Mouse (Mus musculus) lung, embryonic 16.5 days (tissue): ENCODE measurements around the gene Foxp4. TPM values are rescaled to one million over a fixed set of nuclear protein-coding genes. Genes with fewer than 3 reads are reported as not detected.

Experiments
- ATAC-seq: fragments of 200-750 bp; cut with Nextera tagmentation; 2 replicates; pipeline ENCODE4 v1.8.0; 2017; ENCODE audit warnings: low read depth, mild to moderate bottlenecking, moderate library complexity
- H3K27ac ChIP-seq: fragments of 300-500 bp; sonication (generic); 2 replicates; pipeline ENCODE4 v1.5.1; 2014; ENCODE audit warnings: mild to moderate bottlenecking, control low read depth, low read length
- H3K27me3 ChIP-seq: fragments of 300-500 bp; sonication (generic); 2 replicates; pipeline ENCODE4 v1.6.1; 2014; ENCODE audit warnings: low read depth, low read length, mixed read lengths; ENCODE audit not compliant: control insufficient read depth, insufficient read depth
- H3K36me3 ChIP-seq: fragments of 300-500 bp; sonication (generic); 2 replicates; pipeline ENCODE4 v1.6.1; 2014; ENCODE audit warnings: low read length; ENCODE audit not compliant: control insufficient read depth, insufficient read depth
- H3K4me1 ChIP-seq: fragments of 300-500 bp; sonication (generic); replicated peaks from 2 replicates; pipeline ENCODE4 v1.6.1; 2014; ENCODE audit warnings: low read length, mixed read lengths; ENCODE audit not compliant: control insufficient read depth, insufficient read depth
- H3K4me2 ChIP-seq: fragments of 300-500 bp; sonication (generic); 2 replicates; pipeline ENCODE4 v1.6.1; 2014; ENCODE audit warnings: low read depth, low read length, control low read depth
- H3K4me3 ChIP-seq: fragments of 300-500 bp; sonication (generic); 2 replicates; pipeline ENCODE4 v1.5.1; 2014; ENCODE audit warnings: mild to moderate bottlenecking, low read length, control low read depth
- H3K9ac ChIP-seq: fragments of 300-500 bp; sonication (generic); 2 replicates; pipeline ENCODE4 v1.6.1; 2014; ENCODE audit warnings: low read length, control low read depth
- H3K9me3 ChIP-seq: fragments of 300-500 bp; sonication (generic); 2 replicates; pipeline ENCODE4 v1.6.1; 2016; ENCODE audit warnings: low read length; ENCODE audit not compliant: control insufficient read depth
- WGBS: fragments of 180-500 bp; shearing (Covaris S2); extraction: QIAGEN DNeasy Blood & Tissue Kit; methylation state at CpG from one replicate; pipeline ENCODE4 v1.1.7; 2014; 5-methylcytosine and 5-hydroxymethylcytosine counted together
- polyA plus RNA-seq: library from polyadenylated mRNA; unstranded; fragments of >200 nt; fragmentation: Nextera tagmentation; extraction: Ambion mirVana; gene quantifications from 2 replicates; pipeline ENCODE4 v1.2.1, GENCODE M21; 2015

The Foxp4 gene
- polyA plus RNA-seq, 1 experiment from 2014 or later = 13.6 TPM

DNA sequence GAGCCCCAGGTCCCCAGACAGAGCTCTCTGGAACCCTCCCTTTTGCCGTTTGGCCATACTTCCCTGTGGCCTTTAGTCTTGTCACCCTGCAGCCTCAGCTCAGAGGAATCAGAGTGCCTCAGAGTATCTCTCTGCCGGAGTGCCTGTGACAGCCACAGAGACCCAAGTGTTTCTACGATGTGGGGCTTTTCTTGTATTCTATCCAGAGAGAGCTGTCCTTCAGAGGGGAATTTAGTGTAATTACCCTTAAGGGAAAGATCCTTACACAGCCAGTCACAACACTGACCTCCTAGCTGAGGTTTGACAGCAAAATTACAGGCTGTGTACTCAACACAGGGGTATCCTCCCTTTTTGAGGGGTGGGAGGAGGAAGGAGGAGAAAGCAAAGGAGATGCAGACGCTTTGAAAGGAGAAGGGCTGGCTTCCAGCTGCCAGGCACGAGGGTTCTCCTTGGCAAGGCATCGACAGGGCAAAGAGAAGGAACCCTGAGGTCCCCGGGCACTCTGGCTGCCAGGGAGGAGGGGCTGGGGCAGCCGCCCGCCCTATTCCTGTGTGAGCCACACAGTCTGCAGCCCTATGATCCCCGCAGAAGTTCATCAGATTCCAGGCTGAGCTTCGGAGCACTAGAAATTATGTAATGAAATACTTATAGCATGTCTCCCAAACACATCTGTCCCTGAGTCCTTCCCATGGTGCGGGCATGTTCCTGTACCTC lies 28.1 kb upstream of the Foxp4 start:
- no peak overlapping the region for H3K4me2 ChIP-seq
- H3K27me3 ChIP-seq = no peaks in the 10 kb centered on the region
- ATAC-seq = no peak
- H3K36me3 ChIP-seq = no peaks in the 10 kb centered on the region
- WGBS = 13% methylated on average over 12 of the region's 12 CpGs
- H3K27ac ChIP-seq = peak overlapping the region; percentile 21; the same call in 1 of the 2 replicates
- H3K9ac ChIP-seq = peak overlapping the region; percentile 14; the same call in 1 of the 2 replicates
- no peaks in the 10 kb centered on the region for H3K9me3 ChIP-seq
- no peak overlapping the region for H3K4me3 ChIP-seq
- peaks cover 16% of the 10 kb centered on the region for H3K4me1 ChIP-seq

DNA sequence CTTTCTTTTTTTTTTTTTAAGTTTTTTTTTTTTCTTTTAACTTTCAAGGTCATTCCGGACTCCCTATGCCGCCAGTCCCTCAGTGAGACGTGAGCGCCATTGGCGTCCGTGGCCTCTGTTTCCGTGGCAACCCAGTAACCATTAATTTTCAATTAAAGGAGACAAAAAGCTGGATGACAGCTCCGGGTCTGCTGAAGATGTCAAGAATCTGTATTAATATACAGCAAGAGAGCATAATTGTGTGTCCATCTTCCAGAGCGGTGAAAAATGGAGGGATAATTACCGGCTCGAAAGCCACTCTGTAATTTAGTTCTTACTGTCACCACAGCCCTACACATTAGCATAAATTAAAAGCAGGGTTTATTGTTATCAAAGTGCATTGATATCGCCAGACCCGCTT lies 27.0 kb upstream of the Foxp4 start:
- no peak overlapping the region for H3K27ac ChIP-seq
- WGBS = 69% methylated on average over 13 of the region's 13 CpGs
- ATAC-seq = no peak

DNA sequence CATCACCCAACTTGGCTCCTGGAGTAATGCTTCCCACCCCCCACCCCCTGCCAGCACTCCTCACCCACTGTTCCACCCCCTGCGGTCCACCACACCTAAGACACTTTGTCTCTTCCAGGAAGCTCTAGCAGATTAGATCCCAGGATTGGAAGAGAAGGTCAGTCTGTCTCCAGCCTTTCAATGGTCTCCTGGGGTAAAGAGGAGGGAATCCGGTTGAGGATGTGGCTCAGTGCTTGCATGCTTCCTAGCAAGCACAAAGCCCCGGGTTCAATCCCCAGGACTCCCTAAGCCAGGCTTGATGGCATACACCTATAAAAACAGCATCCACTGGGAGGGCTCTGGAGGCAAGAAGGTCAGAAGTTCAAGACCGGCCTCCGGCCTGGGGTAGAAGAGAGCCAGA lies 26.4 kb upstream of the Foxp4 start:
- H3K27me3 ChIP-seq = no peaks in the 10 kb centered on the region
- H3K4me3 ChIP-seq = no peak overlapping the region
- no peaks in the 10 kb centered on the region for H3K36me3 ChIP-seq
- peaks cover 19% of the 10 kb centered on the region; the same call in 1 of the 2 replicates for H3K4me1 ChIP-seq
- H3K27ac ChIP-seq = no peak overlapping the region
- no peak for ATAC-seq
- H3K9me3 ChIP-seq = no peaks in the 10 kb centered on the region
- H3K9ac ChIP-seq = no peak overlapping the region
- H3K4me2 ChIP-seq = no peak overlapping the region
- WGBS = 82% methylated on average over 5 of the region's 5 CpGs

More for the DNA sequence above, 27.0 kb upstream of the Foxp4 start:
- no peaks in the 10 kb centered on the region for H3K9me3 ChIP-seq
- no peak overlapping the region for H3K4me3 ChIP-seq
- H3K27me3 ChIP-seq = no peaks in the 10 kb centered on the region
- peaks cover 19% of the 10 kb centered on the region; the same call in 1 of the 2 replicates for H3K4me1 ChIP-seq
- H3K36me3 ChIP-seq = no peaks in the 10 kb centered on the region
- H3K4me2 ChIP-seq = no peak overlapping the region
- no peak overlapping the region for H3K9ac ChIP-seq

DNA sequence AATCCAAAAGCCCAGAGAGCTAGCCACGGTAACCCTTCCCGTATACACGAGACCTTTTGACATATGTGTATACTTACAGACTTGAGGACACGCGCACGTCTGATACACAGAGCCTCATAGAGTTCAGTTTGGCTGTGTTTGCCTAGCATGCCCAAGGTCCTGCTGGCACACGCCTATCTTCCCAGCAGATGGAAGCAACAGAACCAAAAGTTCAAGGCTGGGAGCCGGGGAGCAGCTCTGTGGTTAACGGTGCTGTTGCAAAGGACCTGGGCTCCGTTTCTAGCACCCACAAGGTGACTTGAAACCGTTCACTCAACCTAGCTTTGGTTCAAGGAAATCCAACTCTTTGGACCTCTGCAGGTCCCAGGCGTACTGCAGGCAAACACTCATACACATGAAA lies 25.0 kb upstream of the Foxp4 start:
- H3K4me1 ChIP-seq = peaks cover 14% of the 10 kb centered on the region; the same call in 1 of the 2 replicates
- no peak overlapping the region for H3K27ac ChIP-seq
- no peak for ATAC-seq
- no peak overlapping the region for H3K9ac ChIP-seq
- 86% methylated on average over 12 of the region's 12 CpGs for WGBS
- H3K36me3 ChIP-seq = no peaks in the 10 kb centered on the region
- no peak overlapping the region for H3K4me3 ChIP-seq
- no peaks in the 10 kb centered on the region for H3K27me3 ChIP-seq
- no peak overlapping the region for H3K4me2 ChIP-seq
- H3K9me3 ChIP-seq = no peaks in the 10 kb centered on the region

DNA sequence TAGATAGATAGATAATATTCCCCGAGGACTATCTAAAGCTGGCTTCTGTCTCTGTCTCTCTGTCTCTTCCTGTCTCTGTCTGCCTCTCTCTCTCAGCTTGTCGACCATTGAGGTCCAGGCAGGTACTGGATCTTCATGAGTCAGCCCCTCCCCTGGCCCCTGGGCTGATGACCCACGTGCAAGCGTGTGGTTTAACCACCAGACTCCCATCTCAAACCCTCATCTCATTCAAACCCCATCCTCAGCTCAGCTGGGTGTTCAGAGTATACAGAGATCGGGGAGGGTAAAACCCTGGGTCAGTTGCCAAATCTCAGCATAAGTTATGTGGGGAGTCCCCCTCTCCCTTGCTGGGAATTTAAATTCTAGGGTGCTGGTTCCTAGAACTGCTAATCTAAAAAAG lies 24.3 kb upstream of the Foxp4 start:
- 71% methylated on average over 5 of the region's 5 CpGs for WGBS

DNA sequence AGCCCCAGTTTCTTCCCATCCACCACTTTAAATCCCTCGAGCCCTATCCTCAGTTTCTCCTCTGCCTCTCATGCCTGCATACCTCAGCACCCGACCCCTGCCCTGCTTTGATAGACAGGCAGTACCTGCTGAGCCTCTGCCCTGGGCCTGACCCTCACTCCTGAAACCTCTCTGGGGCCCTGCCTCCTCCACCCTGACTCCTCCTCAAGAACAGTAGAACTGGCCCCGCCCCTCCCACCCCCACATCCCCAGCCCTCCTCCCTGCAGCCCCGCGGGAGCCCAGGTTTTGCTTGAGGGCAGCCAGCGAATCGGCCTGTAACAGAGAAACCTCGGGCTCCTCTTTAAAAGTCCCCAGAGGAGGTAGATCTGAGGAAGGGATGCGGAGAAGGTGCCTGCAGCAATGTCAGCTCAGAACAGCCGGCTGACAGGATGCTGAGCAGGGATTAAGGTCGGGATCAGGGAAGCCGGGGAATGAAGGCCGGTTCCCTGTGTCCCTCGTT lies 22.5 kb upstream of the Foxp4 start:
- 10% methylated on average over 14 of the region's 14 CpGs for WGBS
- Histone ChIP-seq H3K27ac (peak overlapping the region; percentile 52), H3K36me3 (no peaks in the 10 kb centered on the region), H3K9ac (peak overlapping the region; percentile 59), H3K27me3 (no peaks in the 10 kb centered on the region), H3K9me3 (no peaks in the 10 kb centered on the region), H3K4me2 (peak overlapping the region; percentile 45), H3K4me1 (peaks cover 3% of the 10 kb centered on the region; the same call in 1 of the 2 replicates), H3K4me3 (peak overlapping the region; percentile 34)
- ATAC-seq = peak; percentile 83

More for the DNA sequence above, 24.3 kb upstream of the Foxp4 start:
- Histone ChIP-seq H3K4me1 (peaks cover 13% of the 10 kb centered on the region; the same call in 1 of the 2 replicates), H3K9me3 (no peaks in the 10 kb centered on the region), H3K9ac (no peak overlapping the region), H3K27me3 (no peaks in the 10 kb centered on the region), H3K36me3 (no peaks in the 10 kb centered on the region), H3K27ac (no peak overlapping the region), H3K4me3 (no peak overlapping the region), H3K4me2 (no peak overlapping the region)
- no peak for ATAC-seq

DNA sequence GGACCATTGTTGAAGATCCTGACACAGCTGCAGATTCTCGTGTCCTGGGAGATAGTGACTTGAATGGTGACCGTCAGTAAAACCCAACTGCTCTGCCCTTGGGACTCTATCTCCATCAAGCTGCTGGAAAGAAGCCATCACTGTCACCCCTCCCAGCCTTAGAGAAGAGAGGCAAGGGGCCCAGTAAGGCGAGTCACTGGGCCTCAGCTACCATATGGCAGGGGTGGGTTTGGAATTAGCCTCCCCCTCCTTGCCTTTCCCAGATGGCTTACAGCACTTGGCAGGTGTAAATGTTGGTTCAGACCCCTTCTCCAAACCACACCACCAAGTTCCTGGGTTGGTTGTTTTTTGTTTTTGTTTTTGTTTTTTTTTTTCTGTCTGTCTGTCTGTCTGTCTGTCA lies 21.7 kb upstream of the Foxp4 start:
- Histone ChIP-seq H3K4me2 (no peak overlapping the region), H3K9ac (no peak overlapping the region), H3K36me3 (no peaks in the 10 kb centered on the region), H3K27ac (no peak overlapping the region), H3K27me3 (no peaks in the 10 kb centered on the region), H3K4me1 (peaks cover 3% of the 10 kb centered on the region; the same call in 1 of the 2 replicates), H3K4me3 (no peak overlapping the region), H3K9me3 (no peaks in the 10 kb centered on the region)
- no peak for ATAC-seq
- 67% methylated on average over 3 of the region's 3 CpGs for WGBS

DNA sequence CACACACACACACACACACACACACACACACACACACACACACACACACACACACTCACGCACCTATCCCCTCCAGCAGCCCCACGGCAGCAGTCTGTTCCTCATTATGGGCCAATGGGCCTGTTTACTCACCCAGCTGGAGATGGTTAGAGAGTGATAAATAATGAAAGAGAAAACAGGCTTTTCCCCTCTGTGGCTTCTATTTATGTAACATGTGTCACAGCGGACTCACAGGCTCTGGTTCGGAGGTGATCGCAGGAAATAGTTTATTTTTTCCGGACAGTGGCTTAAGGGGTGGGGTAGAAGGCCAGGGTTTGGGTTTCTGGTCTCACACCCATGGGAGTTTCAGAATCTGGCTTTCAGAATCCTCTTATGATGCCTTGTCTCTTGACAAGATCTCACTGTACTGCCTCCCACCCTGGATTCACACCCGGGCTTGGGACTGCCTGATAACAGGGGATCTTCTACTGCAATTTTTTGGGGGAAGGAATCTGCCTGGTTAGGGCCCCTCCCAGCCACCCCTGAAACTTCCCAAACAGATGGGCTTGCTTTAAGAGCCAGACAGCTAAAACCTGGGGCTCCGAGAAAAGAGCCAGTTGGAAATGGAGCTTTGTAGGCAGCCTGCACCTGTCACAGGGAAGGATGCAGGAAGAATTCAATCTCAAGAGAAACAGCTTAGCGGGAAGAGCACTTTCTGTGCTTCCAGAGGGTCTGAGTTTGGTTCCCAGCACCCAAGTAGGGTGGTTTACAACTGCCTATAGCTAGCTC lies 18.8 kb upstream of the Foxp4 start:
- Histone ChIP-seq H3K4me1 (peaks cover 3% of the 10 kb centered on the region; the same call in 1 of the 2 replicates), H3K36me3 (no peaks in the 10 kb centered on the region), H3K27ac (no peak overlapping the region), H3K27me3 (no peaks in the 10 kb centered on the region), H3K9me3 (no peaks in the 10 kb centered on the region), H3K4me3 (no peak overlapping the region), H3K4me2 (no peak overlapping the region), H3K9ac (no peak overlapping the region)
- no peak for ATAC-seq
- 42% methylated on average over 9 of the region's 9 CpGs for WGBS

DNA sequence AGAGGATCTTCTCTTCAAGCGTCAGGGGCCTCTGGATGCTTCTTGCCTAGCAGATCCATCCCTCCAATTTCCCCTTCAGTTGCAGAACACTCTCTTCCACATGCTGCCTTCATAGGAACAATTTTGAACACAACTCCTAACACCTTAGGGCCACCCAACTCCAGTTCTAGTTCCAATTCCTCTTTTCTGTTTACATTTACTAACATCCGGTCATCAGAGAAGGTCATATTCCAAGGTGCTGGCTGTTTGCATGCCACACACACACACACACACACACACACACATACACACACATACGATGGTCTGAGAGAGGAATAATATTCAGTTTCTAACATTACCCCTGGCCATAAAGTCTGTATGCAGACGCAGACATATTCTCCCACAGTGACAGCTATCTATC lies 17.6 kb upstream of the Foxp4 start:
- H3K4me1 ChIP-seq = peaks cover 3% of the 10 kb centered on the region; the same call in 1 of the 2 replicates
- WGBS = 50% methylated on average over 4 of the region's 4 CpGs

More for the DNA sequence above, 17.6 kb upstream of the Foxp4 start:
- ATAC-seq = no peak
- Histone ChIP-seq H3K27ac (no peak overlapping the region), H3K27me3 (no peaks in the 10 kb centered on the region), H3K9me3 (no peaks in the 10 kb centered on the region), H3K4me3 (no peak overlapping the region), H3K9ac (no peak overlapping the region; the same call in 1 of the 2 replicates), H3K36me3 (no peaks in the 10 kb centered on the region), H3K4me2 (no peak overlapping the region)
